Mouse (Mus musculus) retina, postnatal 1 day (tissue): ENCODE measurements around the gene Lcor.

ENCODE experiments used
- DNase-seq: peaks from one replicate; pipeline ENCODE4 v3.0.0-alpha.2; 2012

Lcor gene

GRCm38 (mm10) chr19:41476530-41477249 lies 5.7 kb upstream of the Lcor start:
- DNase-seq: no peak

- DNase-seq: peak; percentile 81
Observed at GRCm38 (mm10) chr19:41481030-41481886, 1.2 kb upstream of the Lcor start.

DNA sequence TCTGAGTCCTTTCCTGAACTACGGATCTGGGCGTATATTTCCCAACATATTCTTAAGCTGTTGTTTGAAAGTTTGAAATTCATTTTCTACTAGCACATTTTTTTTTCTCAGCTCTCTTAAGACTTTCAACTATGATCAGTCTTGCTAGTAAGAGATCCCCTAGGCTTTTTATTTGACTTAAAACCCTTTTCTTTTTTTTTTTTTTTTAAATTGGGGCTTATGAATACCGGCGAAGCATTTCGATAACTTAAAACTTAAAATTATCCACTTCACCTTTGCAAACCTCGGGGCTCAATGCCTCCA lies 599 bp upstream of the Lcor start:
- DNase-seq: no peak

DNA sequence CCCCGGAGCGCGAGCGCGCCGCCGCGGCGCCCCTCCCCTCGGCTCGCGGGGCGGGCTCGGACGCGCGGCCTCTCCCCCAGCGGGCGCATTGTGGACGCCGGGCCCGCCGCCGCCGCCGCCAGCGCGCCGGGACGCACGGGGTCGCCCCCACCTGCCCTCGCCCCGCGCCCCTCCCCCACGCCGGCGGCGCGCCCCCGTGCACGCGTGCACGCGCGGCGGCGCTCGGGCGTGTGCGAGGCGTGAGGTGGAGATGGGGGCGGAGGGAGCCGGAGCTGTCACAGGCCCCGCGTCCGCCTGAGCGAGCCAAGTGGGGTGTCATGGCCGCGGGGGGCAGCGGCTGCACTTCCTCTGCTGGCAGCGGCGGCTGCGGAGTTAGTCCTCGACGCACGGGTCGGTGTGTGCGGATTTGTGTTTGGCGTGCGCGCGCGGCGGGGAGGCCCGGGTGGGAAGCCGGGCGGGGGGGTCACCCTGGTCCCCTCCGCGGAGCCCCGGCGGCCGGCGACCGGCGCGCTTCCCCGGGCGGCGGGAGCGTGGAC lies 540 bp downstream of the Lcor start:
- DNase-seq: peak; percentile 93

DNA sequence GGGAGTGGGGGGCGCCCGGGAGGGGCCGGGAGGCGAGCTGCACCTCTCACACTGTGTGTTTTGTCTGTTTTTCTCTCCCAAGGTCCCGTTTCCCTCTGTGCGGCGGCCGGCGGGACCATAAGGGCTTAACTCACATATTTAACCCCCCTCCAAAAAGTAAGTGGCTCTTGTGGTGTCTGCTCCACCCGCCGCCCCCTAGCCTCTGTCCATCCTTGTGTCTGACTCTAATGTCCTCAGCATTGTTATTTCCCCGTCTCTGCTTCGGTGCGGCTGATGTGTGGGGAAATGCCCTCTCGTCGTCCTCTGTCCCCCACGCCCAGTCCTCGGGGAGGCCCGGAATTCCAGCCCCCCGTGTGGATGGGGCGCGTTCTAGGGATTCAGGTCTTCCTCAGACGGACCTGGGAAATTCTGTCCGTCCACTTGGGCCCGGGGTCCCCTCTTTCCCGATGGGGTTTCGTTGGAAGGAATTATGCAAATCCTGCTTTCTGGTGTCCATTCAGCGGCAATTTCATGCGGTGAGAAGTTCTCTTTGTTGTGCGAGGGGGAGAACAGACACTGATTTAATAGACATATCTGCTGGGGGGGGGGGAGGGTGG lies 1.1 kb downstream of the Lcor start:
- DNase-seq: peak; percentile 52

DNA sequence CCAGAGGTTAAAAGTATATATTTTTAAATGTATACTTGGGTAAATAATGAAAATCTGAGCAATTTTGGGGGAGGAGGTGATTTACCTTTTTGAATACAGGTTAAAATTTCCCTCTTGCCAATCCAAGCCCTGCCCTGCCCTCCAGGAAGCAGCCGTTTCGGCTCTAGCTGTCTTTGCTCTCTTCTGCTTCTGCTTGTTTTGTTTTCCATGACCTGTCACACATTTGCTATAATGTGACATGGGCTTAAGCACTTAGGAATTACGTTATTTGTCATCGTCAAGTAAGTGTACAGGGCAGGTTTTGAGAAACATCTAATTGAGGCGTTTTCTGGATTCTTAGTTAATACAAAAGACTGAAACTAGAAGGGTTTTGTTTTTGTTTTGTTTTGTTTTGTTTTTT lies 1.9 kb downstream of the Lcor start:
- DNase-seq: no peak

DNA sequence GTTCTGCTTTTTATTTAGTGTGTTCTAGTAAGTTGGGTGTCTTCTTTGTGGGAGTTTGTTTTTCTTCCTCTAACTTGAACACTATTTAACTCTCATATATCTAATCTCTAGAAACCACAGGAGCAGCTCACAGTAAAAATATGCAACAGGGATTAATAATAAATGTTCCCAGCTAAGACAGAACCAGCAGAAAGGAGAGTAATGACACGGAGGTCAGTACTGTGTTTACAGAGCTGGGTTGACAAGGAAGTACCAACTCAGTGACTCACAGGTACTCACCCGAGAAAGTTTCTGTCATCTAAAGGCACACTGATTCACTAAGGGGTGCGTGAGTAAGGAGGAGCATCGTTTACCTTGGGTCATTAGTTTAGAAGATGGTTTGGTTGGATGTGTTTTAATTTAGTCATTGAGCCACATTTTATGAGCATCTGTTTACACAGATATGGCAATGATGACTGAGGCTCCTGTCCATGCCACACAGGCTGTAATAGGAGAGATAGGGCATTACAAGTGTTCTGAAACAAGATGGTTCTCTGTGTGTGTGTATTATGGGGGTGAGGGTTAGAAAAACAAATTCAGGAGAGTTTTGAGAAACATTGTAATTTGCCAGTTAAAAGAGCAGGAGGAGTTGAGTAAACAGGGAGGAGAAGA lies 13.1 kb downstream of the Lcor start:
- no peak for DNase-seq

DNA sequence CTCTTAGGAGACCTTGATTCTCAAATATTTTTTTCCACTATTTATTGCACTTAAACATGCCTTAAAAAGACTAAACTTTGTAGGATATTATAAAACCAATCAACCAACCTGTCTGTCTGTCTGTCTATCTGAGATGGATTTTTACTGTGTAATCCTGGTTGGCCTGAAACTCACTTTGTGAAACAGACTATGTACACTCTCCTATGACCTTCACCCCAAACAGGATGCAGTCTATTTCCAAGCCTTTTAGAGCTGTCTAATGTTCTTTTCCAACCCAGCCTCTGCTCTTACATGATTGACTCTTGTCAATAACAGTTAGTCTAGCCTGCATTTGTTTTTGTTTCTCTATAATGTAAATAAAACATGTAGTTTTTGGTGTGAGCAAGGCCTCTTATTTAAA lies 13.6 kb downstream of the Lcor start:
- no peak for DNase-seq

DNA sequence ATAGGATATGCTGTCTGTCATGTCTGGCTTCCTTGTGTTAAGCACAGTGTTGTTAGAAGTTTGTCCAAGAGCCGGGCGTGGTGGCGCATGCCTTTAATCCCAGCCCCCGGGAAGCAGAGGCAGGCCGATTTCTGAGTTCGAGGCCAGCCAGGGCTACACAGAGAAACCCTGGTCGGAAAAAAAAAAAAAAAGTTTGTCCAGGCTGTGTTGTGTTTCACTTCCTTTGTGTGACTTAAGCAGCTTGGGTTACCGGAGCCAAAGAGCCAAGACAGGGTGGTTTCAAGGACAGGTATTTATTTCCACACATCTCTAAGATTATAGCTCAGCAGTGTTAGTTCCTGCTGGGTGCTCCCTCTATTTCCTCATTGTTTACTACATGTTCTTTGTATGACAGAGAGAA lies 25.4 kb downstream of the Lcor start:
- DNase-seq: no peak

DNA sequence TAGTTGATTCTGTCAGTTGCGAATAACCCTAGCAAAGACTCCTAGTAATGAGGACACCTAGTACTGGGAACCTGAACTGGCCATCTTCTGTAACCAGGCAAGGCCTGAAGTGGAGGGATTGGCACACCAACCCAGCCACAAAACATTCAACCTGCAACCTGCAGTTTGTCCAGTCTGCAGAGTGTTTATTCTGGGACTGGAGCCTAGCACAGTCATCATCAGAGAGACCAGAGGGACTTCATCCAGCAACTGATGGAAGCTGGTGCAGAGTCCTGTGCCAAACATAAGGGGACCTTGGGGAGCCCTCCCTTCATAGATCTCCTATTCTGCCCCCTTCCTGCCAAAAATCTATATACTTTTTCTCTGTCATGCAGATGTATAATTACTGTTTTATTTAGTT lies 32.4 kb downstream of the Lcor start:
- no peak for DNase-seq

DNA sequence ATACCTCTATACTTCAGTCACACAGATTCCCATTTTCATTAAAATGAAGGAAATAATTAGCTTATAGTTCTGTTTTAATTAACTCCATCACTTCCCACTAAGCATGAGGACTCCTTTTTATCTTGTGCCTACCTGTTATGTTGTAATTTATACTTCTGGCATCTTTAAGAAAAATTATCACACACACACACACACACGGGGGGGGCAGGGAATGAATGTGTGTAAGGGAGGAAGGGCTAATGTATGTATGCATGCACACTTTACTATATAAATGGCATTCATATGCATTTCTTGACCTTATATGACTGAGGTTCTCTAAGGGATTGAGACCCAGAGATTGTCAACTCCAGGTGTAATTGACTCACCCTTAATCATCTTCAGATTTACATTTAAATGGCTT lies 33.1 kb downstream of the Lcor start:
- no peak for DNase-seq

DNA sequence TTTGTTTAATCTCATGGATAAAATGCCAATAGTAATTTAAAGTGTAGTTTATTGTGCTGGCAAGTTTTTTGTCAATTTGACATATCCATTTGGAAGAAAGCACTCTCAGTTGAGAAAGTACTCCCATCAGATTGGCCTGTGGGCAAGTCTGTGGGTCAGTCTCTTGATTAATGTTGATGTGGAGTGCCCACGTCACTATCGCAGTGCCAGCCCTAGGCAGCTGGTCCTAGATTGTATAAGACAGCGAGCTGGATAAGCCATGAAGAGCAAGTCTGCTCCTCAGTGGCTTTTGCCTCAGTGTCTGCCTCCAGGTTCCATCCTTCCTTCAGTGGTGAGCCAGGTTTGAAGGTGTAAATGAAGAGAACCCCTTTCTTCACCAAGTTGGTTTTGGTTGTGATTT lies 34.6 kb downstream of the Lcor start:
- DNase-seq: peak; percentile 37

DNA sequence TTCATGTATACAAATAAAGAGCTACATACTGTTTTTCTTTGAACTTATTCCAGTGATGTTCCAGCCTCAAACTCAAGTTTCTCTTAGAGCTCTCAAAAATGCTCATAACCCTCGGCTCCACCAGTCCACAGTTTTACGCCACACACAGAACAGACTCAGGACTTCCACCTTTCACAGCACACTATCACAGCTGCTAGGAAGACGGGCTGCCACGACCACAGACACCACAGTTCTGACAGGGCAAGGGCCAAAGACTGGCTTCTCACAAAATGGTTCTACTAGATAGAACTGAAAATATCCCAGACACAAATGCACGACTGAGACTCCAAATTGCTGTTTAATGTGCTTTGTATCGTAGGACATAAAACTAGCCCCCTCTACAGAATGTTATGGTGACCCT lies 36.7 kb downstream of the Lcor start:
- DNase-seq: no peak

DNA sequence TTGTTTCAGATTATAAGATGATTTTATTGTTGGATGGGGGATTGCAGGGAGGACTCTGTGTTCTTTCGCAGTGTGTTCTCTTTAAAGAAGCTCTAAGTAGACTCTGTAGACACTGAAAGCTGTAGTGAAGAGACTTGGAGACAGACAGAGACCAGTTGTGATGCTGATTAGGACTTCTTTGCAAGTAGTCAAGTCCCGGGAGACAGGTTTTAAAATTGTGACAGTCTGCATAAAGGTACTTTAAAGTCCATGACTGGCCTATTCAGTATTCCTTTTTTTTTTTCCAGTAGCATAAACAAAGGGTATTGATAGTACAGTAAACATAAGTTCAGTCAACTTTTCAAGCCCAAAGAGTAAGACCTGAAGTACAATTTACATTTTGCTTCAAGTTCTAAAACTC lies 39.8 kb downstream of the Lcor start:
- DNase-seq: no peak

DNA sequence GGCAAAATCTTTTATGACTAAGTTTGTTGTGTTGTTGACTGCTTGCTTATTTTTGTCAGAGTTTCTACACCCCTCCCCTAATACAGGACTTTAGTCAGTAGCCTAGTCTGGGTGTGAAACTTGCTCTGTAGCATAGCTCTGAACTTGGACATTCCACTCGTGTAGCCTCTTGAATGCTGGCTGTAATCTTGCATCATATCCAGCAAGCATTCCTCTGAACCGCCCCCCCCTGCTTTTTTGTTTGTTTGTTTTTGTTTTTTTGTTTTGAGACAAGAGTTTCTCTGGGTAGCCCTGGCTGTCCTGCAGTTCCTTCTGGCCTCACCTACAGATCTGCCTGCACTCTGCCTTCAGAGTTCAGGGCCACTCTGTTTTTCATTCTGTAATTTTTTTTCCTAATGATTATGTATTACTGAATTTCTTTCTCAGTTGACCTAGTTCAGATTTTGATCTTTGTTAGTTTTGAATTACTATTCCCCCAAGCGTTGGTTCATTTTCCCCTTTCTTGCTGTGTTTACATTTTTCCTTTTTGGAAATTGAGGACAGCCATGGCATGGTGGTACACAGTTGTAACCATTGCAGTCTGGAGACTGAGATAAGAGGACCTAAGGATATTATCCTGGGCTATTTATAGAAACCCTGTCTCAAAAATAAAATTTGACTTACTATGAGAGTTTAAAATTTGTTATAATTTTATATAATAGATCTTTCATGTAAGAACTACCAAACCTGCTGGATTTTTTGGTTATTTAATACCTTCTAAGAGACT lies 41.5 kb downstream of the Lcor start:
- no peak for DNase-seq

DNA sequence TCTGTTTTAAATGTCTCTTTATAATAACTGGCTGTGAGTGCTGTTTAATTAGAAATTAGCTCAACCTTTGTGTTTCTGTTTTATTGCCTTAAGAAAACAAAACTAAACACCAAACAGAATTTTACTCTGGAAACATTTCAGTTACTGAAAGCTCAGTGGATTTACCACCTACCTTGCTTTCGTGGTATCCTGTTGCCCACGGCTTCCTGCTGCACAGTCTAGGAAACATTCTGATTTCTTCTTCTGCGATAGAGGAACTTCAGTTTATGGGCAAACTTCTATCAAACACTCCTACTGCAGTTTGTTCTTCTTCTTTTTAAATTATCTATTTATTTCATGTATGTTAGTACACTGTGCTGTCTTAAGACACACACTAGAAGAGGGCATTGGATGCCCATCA lies 46.7 kb downstream of the Lcor start:
- DNase-seq: no peak

GRCm38 (mm10) chr19:41534021-41534420 lies 51.6 kb downstream of the Lcor start:
- DNase-seq: no peak

DNA sequence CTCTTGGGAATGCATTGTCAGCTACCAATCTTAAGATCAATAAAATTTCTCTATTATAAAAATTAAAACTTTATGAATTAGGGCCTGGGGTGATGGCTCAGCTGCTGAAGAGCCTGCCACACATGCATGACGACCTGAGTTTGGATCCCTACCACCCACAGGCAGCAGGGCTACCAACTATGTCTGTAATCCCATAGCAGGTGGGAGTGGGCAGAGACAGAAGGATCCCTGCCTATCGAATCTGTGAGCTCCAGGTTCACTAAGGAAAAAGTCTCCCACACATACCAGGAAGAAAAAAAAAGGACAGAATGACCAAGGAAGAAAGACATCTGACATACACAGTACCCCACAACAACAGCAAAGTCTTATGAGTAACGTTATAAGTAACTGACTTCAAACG lies 74.5 kb downstream of the Lcor start:
- no peak for DNase-seq

DNA sequence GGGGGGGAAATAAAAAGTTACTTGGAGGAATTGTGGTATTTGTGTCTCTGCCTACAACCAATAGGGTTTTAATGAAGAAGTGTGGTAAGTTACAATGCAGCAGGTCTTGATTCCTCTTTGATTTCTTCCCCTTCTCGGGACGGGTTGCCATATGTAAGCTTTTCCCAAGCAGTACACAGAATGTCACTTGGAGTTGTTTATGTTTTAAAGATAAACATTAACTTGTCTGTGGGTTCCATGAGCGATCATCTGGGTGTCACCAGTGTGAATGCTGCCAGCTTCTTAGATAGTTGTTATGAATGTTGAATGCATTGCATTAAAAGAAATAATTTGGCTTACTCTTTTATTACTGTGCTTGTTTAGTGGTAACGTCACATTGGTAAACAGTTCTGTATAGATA lies 75.1 kb downstream of the Lcor start:
- DNase-seq: no peak

DNA sequence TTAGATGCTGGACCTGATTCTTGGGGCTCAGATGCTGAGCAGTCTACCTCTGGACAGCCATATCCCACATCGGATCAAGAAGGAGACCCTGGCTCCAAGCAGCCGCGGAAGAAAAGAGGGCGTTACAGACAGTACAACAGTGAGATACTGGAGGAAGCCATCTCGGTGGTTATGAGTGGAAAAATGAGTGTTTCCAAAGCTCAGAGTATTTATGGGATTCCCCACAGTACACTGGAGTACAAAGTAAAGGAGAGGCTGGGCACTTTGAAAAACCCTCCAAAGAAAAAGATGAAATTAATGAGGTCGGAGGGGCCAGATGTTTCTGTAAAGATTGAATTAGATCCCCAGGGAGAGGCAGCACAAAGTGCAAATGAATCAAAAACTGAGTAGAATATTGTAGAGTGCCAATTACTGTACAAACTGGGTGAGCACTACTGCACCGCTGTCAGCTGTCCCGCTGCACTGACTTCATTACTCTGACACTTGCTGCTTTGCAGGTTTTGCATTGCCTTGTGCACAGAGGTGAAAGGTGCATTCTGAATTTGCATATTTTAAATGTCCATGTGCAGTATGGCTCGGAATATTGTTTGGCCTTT lies 76.6 kb downstream of the Lcor start:
- no peak for DNase-seq

DNA sequence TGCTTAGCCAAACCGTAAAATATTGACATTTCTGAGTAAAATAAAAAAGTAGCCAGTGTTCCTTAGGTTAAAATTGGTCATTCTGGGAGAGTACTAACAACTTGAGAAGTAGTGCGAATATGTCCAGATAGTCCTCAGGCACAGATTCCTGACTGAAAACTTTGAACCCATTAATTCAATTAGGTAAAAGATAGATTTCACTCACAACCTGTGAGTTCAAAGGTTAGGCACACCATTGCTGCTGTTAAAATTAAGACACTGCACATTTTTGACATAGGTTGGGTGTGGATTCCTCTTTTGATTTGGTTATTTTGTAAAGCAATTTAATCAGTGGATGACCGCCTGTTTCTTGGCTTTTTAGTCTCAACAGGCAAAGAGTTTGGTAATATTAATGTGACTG lies 78.4 kb downstream of the Lcor start:
- no peak for DNase-seq

GRCm38 (mm10) chr19:41568791-41569190 lies 86.4 kb downstream of the Lcor start:
- no peak for DNase-seq
